Mouse (Mus musculus): Measurements from ENCODE around the gene Cox10. TPM values are rescaled to one million over a fixed set of nuclear protein-coding genes. Genes with fewer than 3 reads are reported as not detected.

Cox10 gene
- polyA plus RNA-seq, 1 experiment from 2014 or later: 23.9 TPM

DNA sequence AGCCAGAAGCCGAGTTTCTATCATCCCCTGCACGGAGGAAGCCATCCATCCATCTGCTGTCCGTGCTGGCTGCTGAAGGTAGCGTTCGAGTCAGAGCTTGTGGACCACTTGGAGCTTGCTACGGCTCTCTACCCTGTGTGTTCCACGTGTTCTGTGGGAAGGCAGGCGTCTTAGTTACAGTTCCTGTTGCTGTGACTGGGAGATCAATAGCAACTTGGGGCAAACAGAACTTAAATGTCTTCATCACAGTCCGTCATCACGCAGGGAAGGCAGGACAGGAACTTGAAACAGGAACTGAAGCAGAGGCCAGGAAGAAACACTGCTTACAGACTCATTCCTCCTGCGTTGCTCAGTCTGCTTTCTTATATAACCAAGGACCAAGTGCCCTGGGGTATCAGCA is 130.9 kb downstream of the Cox10 start:
- no peak overlapping the region for H3K9ac ChIP-seq (replicated peaks)
- ATAC-seq (ENCODE audit: low FRiP score, low read depth): no peak
- H3K27me3 ChIP-seq: peaks cover 32% of the 10 kb centered on the region
- no peaks in the 10 kb centered on the region for H3K9me3 ChIP-seq
- H3K36me3 ChIP-seq: no peaks in the 10 kb centered on the region
- peaks cover 22% of the 10 kb centered on the region for H3K4me1 ChIP-seq
- H3K4me3 ChIP-seq: no peak overlapping the region
- H3K27ac ChIP-seq (replicated peaks): no peak overlapping the region
- 87% methylated on average over 11 of the region's 11 CpGs for WGBS
- H3K4me2 ChIP-seq (replicated peaks): no peak overlapping the region

DNA sequence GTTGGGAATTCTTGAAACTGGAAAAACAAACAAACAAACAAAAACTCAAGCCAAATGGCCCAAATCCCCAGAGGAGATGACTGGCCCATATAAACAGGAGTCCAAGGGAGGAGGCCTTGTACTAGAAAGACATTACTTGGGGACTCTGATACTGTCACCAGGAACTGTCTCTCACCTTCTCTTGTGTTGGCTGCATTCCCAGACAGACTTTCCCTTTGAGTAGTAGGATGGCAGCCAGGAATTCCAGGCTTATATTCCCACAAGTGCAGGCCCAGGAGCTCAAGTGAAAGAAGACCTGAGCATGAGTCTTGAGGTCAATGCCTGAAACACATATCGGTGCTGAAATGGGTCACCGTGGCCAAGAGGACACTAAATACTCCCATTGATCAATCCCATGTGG is 132.2 kb downstream of the Cox10 start:
- no peak for ATAC-seq (ENCODE audit: low FRiP score, low read depth)
- no peaks in the 10 kb centered on the region for H3K9me3 ChIP-seq
- WGBS: 98% methylated on average over 2 of the region's 2 CpGs
- no peak overlapping the region for H3K27ac ChIP-seq (replicated peaks)
- H3K27me3 ChIP-seq: peaks cover 30% of the 10 kb centered on the region
- H3K4me3 ChIP-seq: no peak overlapping the region
- peaks cover 10% of the 10 kb centered on the region for H3K4me1 ChIP-seq
- H3K4me2 ChIP-seq (replicated peaks): no peak overlapping the region
- no peaks in the 10 kb centered on the region for H3K36me3 ChIP-seq
- no peak overlapping the region for H3K9ac ChIP-seq (replicated peaks)

DNA sequence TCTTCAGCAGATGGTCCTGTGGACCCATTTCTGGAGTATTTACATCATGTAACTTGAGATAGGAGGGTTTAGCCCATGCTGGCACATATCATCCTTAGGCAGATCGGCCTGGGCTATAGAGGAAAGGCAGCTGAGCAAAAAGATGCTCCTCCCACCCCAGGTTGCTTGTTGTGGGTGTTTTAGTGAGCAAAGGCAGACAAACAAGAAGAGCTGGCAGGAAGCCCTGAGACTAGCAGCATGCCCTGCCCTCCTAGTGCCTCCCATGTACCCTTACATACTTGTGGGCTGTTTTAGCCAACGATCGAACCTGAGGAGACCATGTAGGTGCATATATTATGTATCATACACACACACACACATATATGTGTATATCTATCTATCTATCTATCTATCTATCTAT is 135.3 kb downstream of the Cox10 start:
- WGBS: 86% methylated on average over 3 of the region's 3 CpGs
- ATAC-seq (ENCODE audit: low FRiP score, low read depth): no peak

DNA sequence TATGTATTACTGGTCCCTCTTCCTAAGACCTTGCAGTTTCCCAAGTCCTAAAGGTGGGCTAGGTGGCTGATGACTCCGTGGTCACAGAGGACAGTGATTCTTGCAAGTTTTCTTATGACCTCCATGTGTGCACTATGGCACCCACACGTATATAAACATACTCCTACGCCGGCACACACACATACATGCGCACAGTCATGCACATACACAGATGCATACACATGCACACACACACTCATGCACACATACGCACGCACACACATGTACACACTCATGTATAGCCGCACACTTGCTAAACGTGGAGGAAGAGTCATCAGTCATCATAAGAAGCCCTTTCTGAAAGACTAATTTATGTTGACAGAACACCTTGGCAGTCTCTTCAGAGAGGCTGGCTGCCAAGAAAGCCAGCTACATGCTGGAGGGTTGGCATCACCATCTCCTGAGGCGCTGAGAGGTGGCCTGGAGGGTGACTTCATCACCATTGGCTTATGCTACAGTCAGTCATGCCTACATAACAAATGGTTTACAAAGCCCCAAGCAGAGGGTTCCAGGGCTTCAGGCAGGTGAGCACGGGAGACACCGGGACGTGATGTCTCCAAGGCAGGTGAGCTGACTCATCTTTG is 135.9 kb downstream of the Cox10 start:
- Histone ChIP-seq H3K9me3 (no peaks in the 10 kb centered on the region), H3K36me3 (no peaks in the 10 kb centered on the region), H3K4me3 (no peak overlapping the region), H3K4me2 (replicated peaks) (no peak overlapping the region), H3K27ac (replicated peaks) (no peak overlapping the region), H3K9ac (replicated peaks) (no peak overlapping the region), H3K27me3 (peaks cover 12% of the 10 kb centered on the region), H3K4me1 (no peaks in the 10 kb centered on the region)
- 95% methylated on average over 13 of the region's 13 CpGs for WGBS
- no peak for ATAC-seq (ENCODE audit: low FRiP score, low read depth)

More for the DNA sequence above, 135.3 kb downstream of the Cox10 start:
- H3K9ac ChIP-seq (replicated peaks): no peak overlapping the region
- no peaks in the 10 kb centered on the region for H3K4me1 ChIP-seq
- H3K4me2 ChIP-seq (replicated peaks): no peak overlapping the region
- H3K9me3 ChIP-seq: no peaks in the 10 kb centered on the region
- H3K27me3 ChIP-seq: peaks cover 16% of the 10 kb centered on the region
- H3K36me3 ChIP-seq: no peaks in the 10 kb centered on the region
- no peak overlapping the region for H3K27ac ChIP-seq (replicated peaks)
- no peak overlapping the region for H3K4me3 ChIP-seq

DNA sequence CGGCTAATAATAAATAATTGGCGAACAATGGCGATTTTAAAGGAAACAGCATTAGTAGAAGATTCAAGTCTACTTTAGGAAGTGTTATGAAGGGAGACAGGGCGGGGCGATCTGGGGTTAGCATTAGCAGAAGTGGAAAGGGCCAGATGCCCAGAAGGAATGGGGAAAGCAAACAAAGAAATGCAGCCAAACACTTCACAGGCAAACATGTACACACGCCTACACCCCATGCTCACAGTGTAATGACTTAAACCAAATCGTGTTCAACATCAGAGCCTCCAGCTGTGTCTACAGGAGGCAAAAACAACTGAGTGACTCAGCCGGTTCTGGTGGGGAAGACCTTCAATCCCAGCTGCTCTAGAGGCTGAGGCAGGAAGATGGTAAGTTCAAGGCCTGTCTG is 137.1 kb downstream of the Cox10 start:
- no peaks in the 10 kb centered on the region for H3K4me1 ChIP-seq
- no peaks in the 10 kb centered on the region for H3K9me3 ChIP-seq
- 84% methylated on average over 8 of the region's 8 CpGs for WGBS
- no peaks in the 10 kb centered on the region for H3K36me3 ChIP-seq
- no peak overlapping the region for H3K27ac ChIP-seq (replicated peaks)
- ATAC-seq (ENCODE audit: low FRiP score, low read depth): no peak
- H3K4me2 ChIP-seq (replicated peaks): no peak overlapping the region
- no peak overlapping the region for H3K9ac ChIP-seq (replicated peaks)
- no peak overlapping the region for H3K4me3 ChIP-seq
- peaks cover 8% of the 10 kb centered on the region for H3K27me3 ChIP-seq

DNA sequence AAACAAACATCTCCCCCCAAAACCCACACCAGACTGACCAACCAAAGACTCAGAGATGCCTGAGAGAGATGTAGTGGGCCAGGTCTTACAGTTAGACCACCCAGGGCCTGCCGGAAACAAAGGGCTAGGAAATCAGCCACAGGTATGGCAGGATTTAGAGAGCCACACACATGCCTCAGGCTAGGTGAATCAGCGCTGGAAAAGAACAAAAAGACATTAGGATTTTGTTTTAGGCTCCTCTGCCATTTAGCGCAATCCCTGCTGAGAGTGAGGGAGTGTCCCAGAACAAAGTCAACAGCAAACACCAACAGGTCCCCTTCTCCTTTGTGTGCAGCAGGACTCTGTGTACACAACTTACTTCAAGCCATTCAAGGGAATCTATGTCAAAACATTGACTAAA is 142.6 kb downstream of the Cox10 start:
- Histone ChIP-seq H3K27me3 (peaks cover 23% of the 10 kb centered on the region), H3K9ac (replicated peaks) (no peak overlapping the region), H3K36me3 (no peaks in the 10 kb centered on the region), H3K4me2 (replicated peaks) (no peak overlapping the region), H3K4me1 (no peaks in the 10 kb centered on the region), H3K4me3 (no peak overlapping the region), H3K27ac (replicated peaks) (no peak overlapping the region), H3K9me3 (no peaks in the 10 kb centered on the region)
- 37% methylated on average over 3 of the region's 3 CpGs for WGBS
- no peak for ATAC-seq (ENCODE audit: low FRiP score, low read depth)

DNA sequence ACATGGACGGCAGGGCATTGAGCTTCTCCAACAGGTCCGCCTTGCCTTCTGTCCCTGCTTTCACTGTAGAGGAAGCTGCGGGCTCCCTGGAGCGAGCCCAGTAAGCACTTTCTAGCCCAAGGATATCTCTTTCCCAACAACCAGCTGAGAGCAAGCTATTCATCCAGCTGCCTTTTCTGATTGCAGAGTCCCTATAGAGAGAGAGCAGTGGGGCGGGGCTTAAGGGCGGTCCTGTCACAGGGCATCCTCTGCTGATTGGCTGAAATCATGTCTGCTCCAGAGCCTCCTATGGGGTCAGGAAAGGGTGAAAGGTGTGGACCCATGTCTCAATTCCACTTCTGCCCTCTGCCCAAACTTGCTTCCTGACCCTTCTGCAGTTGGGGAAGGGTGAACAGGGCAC is 152.4 kb downstream of the Cox10 start:
- peaks cover 44% of the 10 kb centered on the region for H3K27me3 ChIP-seq
- no peak overlapping the region for H3K27ac ChIP-seq (replicated peaks)
- H3K4me2 ChIP-seq (replicated peaks): no peak overlapping the region
- H3K4me3 ChIP-seq: no peak overlapping the region
- no peak overlapping the region for H3K9ac ChIP-seq (replicated peaks)
- no peak for ATAC-seq (ENCODE audit: low FRiP score, low read depth)
- no peaks in the 10 kb centered on the region for H3K36me3 ChIP-seq
- peaks cover 29% of the 10 kb centered on the region for H3K4me1 ChIP-seq
- 86% methylated on average over 6 of the region's 6 CpGs for WGBS
- no peaks in the 10 kb centered on the region for H3K9me3 ChIP-seq

DNA sequence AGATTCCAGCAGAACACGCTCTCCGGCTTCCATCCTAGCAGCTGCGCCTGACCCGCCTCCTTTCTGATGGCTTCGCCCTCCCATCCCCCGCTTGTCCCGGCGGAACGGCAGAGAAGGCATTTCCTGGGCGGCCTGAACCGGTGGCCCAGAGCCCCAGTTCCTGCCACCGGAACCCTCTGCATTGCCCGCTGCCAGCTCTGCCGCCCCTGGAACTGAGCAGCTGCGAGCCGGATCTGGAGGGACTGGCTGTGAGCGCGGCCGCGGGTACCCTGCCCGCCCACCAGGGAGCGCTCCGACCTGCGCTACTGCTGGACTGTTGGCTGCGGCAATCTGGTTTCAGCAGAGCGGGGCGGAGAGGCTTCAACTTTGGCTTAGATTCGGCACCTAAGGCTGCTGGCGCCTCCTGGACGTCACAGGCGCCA is 154.1 kb downstream of the Cox10 start:
- H3K27ac ChIP-seq (replicated peaks): no peak overlapping the region
- H3K36me3 ChIP-seq: no peaks in the 10 kb centered on the region
- H3K4me1 ChIP-seq: peaks cover 42% of the 10 kb centered on the region
- H3K9ac ChIP-seq (replicated peaks): peak overlapping the region; percentile 28; the same call in 1 of the 2 replicates
- peak overlapping the region; percentile 54 for H3K4me2 ChIP-seq (replicated peaks)
- H3K27me3 ChIP-seq: peaks cover 49% of the 10 kb centered on the region
- ATAC-seq (ENCODE audit: low FRiP score, low read depth): 0 out of 2 replicates have a peak, but pooled peaks have one; percentile 14
- H3K9me3 ChIP-seq: no peaks in the 10 kb centered on the region
- peak overlapping the region; percentile 32 for H3K4me3 ChIP-seq
- under 1% methylated on average over 31 of the region's 31 CpGs for WGBS

DNA sequence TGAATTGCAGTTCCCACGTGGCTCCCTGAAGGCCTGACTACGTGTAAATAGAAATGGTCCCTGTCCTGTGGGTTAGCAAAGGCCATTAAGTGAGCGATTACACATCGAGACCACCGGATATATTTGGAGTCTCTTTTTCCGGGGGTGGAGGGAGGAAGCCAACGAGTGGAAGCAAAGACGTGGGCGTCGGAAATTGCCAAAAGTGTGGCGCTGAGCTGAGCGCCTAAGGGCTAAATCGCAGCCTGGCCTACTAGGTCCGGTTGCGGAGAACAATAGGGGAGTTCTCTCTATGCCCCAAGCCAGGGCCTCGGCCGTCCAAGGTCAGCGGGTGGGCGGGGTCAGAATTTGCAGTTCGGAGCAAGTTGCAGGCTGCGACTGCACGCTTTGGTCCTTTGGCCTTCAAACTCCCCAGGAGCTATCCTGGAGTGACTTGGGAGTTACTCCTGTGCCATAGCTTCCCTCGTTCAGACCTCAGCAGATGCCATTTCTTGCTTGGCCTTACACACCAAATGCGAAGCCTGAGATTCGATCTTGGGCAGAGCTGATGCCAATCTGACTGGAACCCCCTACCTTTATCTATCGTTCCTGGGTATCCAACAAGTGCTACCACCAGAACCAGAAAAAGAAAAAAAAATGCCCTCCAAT is 154.9 kb downstream of the Cox10 start:
- ATAC-seq (ENCODE audit: low FRiP score, low read depth): no peak
- Histone ChIP-seq H3K9me3 (no peaks in the 10 kb centered on the region), H3K4me2 (replicated peaks) (peak overlapping the region; percentile 84), H3K9ac (replicated peaks) (no peak overlapping the region), H3K4me1 (peaks cover 46% of the 10 kb centered on the region), H3K27ac (replicated peaks) (no peak overlapping the region), H3K36me3 (no peaks in the 10 kb centered on the region), H3K4me3 (peak overlapping the region; percentile 7; the same call in 1 of the 2 replicates), H3K27me3 (peaks cover 46% of the 10 kb centered on the region)
- WGBS: 4% methylated on average over 26 of the region's 26 CpGs

DNA sequence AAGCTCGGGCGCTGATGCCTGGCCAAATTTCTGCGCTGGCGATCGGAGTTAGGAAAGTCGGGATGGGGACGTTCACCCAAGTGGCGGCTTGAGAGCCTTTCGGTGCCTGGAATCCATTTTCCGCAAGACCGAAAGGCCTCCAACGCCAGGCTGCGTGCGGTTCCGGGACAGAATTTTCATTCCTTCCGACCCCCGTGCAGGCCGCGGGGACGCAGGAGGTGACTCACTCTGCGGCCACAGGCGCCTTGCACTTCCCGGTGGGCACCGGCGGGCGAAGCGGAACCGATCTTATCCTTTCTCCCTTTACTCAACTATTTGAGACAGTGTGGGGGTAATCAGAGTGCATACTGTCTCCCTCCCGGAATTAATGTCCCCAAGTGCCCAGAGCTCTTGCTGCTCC is 155.9 kb downstream of the Cox10 start:
- peak overlapping the region; percentile 39 for H3K4me3 ChIP-seq
- peak overlapping the region; percentile 44 for H3K9ac ChIP-seq (replicated peaks)
- no peak for ATAC-seq (ENCODE audit: low FRiP score, low read depth)
- H3K4me1 ChIP-seq: peaks cover 55% of the 10 kb centered on the region
- H3K9me3 ChIP-seq: no peaks in the 10 kb centered on the region
- no peak overlapping the region for H3K27ac ChIP-seq (replicated peaks)
- H3K4me2 ChIP-seq (replicated peaks): peak overlapping the region; percentile 84
- H3K36me3 ChIP-seq: no peaks in the 10 kb centered on the region
- peaks cover 51% of the 10 kb centered on the region for H3K27me3 ChIP-seq
- under 1% methylated on average over 29 of the region's 29 CpGs for WGBS

DNA sequence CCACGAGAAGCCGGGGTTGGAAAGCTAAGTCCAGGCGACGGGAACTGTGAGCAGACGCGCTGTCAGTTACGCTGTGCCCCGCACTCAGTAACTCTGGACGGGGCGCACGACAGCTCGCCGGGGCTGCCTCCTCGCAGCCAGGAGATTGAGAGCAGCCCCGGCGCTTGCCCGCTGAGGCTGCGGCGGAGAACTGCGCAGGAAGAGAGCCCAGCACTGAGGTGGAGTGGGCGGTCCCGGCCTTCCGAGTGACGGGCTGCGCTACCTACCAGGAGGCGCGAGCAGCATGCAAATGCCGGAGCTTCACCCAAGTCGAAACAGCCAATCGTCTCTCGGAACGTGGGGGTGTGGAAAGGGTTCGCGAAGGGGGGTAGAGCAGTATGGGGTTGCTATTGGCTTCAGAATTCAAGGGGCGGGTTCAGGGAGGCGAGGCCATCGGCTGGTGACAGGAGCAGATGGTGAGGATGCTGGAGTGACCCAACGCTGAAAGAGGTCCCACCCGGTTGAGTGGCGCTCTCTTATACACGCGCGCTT is 157.1 kb downstream of the Cox10 start, which contains the start of gene Hs3st3b1:
Gene Hs3st3b1, minus strand, starts transcription at position 200 of the 531 bp plus-strand sequence.
- Histone ChIP-seq H3K9me3 (no peaks in the 10 kb centered on the region), H3K27me3 (peaks cover 63% of the 10 kb centered on the region), H3K9ac (replicated peaks) (peak within 1 kb of the TSS; percentile 87), H3K4me2 (replicated peaks) (peak within 1 kb of the TSS; percentile 84), H3K36me3 (no peaks in the 10 kb centered on the region), H3K4me3 (peak within 1 kb of the TSS; percentile 85), H3K4me1 (peaks cover 66% of the 10 kb centered on the region), H3K27ac (replicated peaks) (peak within 1 kb of the TSS; percentile 73)
- peak; percentile 94 for ATAC-seq (ENCODE audit: low FRiP score, low read depth)
- WGBS: under 1% methylated on average over 43 of the region's 43 CpGs
